Mouse (Mus musculus): ENCODE data around the gene Bhlhe41. TPM values are rescaled to one million over a fixed set of nuclear protein-coding genes. Genes with fewer than 3 reads are reported as not detected.
A peak's percentile ranks its signal among the peaks of the same experiment; 100 is the strongest.

The Bhlhe41 gene
- total RNA-seq (2022): 10 to 100 TPM; 21.7 to 62.2 (median 33.0) TPM

- peak; percentile 82 for DNase-seq
Measured at GRCm38 (mm10) chr6:145865289-145865885, at the start of gene Bhlhe41. Gene Bhlhe41 (minus strand): TSS chr6:145865558.

GRCm38 (mm10) chr6:145912232-145912631, 46.9 kb upstream of the Bhlhe41 start:
- DNase-seq: no peak

GRCm38 (mm10) chr6:145910469-145911426, 45.4 kb upstream of the Bhlhe41 start:
- DNase-seq: peak; percentile 32

GRCm38 (mm10) chr6:145909943-145910342, 44.6 kb upstream of the Bhlhe41 start:
- DNase-seq: no peak

GRCm38 (mm10) chr6:145906096-145906890, 40.9 kb upstream of the Bhlhe41 start:
- DNase-seq: peak; percentile 68

- no peak for DNase-seq
Measured at GRCm38 (mm10) chr6:145904616-145905015, 39.3 kb upstream of the Bhlhe41 start.

- no peak for DNase-seq
Measured at GRCm38 (mm10) chr6:145904169-145904568, 38.8 kb upstream of the Bhlhe41 start.

GRCm38 (mm10) chr6:145894669-145895342, 29.4 kb upstream of the Bhlhe41 start:
- DNase-seq: no peak

- DNase-seq: no peak
Measured at GRCm38 (mm10) chr6:145893366-145894021, 28.1 kb upstream of the Bhlhe41 start.

- DNase-seq: no peak
Measured at GRCm38 (mm10) chr6:145892381-145893265, 27.3 kb upstream of the Bhlhe41 start.

- DNase-seq: no peak
Measured at GRCm38 (mm10) chr6:145891951-145892350, 26.6 kb upstream of the Bhlhe41 start.

- no peak for DNase-seq
Measured at GRCm38 (mm10) chr6:145887719-145888118, 22.4 kb upstream of the Bhlhe41 start.

- DNase-seq: no peak
Measured at GRCm38 (mm10) chr6:145886277-145886676, 20.9 kb upstream of the Bhlhe41 start.

- DNase-seq: no peak
Measured at GRCm38 (mm10) chr6:145885069-145885468, 19.7 kb upstream of the Bhlhe41 start.

GRCm38 (mm10) chr6:145883668-145884067, 18.3 kb upstream of the Bhlhe41 start:
- no peak for DNase-seq

GRCm38 (mm10) chr6:145883010-145883409, 17.7 kb upstream of the Bhlhe41 start:
- DNase-seq: no peak

- DNase-seq: no peak
Measured at GRCm38 (mm10) chr6:145880609-145881008, 15.3 kb upstream of the Bhlhe41 start.

GRCm38 (mm10) chr6:145876986-145877735, 11.8 kb upstream of the Bhlhe41 start:
- no peak for DNase-seq

GRCm38 (mm10) chr6:145873354-145873753, 8.0 kb upstream of the Bhlhe41 start:
- no peak for DNase-seq

GRCm38 (mm10) chr6:145872010-145872409, 6.7 kb upstream of the Bhlhe41 start:
- DNase-seq: no peak

Data from adrenal gland, adult 8-10 months (tissue).